Mouse (Mus musculus): Measurements from ENCODE around the gene Zfp639.

Zfp639 gene

GRCm38 (mm10) chr3:32509496-32510374, at the start of gene Zfp639:
TSS of gene Zfp639 (plus strand) at chr3:32510259.
- no peak for DNase-seq (ENCODE audit: low spot score)

- DNase-seq (ENCODE audit: low spot score), result no peak
Measured at GRCm38 (mm10) chr3:32467321-32467720, 42.7 kb upstream of the Zfp639 start.

DNA sequence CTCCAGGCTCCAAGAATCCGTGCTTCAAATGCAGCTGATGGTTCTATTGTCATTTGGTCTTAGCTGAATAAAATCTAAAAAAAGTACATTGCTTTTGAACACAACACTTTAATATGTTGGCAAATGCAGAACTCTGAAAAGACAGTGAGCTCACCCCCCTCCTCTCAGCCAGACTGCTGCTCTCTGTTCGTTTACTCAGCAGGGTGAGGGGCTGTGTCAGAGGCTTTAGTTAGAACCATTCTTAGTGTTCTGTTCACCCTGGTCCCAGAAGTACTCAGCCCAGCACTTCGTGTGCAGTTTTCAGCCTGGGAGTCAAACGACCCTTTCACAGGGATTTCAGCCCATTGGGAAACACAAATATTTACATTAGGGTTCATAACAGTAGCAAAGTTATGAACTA, 41.6 kb upstream of the Zfp639 start:
- DNase-seq (ENCODE audit: low spot score), result no peak

DNA sequence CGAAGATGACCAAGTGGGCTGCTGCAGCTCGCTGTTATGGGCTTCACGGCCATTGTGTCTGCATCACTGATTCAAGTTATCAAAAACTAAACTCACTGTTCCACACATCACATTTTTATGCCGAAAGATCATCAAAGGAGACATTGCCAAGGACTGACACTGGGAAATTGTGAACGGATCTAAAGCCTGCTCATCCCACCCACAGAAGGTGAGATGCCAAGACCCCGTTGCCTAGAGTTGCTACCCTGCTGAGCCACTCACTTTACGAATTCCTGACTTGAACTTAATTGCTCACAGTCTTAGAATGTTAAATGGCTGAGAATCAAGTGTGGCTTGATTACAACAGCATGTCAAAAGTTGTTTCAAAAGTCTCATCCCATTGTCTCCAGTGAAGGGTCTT, 39.6 kb upstream of the Zfp639 start:
- no peak for DNase-seq (ENCODE audit: low spot score)

GRCm38 (mm10) chr3:32471098-32471497, 39.0 kb upstream of the Zfp639 start:
- DNase-seq (ENCODE audit: low spot score), result no peak

DNA sequence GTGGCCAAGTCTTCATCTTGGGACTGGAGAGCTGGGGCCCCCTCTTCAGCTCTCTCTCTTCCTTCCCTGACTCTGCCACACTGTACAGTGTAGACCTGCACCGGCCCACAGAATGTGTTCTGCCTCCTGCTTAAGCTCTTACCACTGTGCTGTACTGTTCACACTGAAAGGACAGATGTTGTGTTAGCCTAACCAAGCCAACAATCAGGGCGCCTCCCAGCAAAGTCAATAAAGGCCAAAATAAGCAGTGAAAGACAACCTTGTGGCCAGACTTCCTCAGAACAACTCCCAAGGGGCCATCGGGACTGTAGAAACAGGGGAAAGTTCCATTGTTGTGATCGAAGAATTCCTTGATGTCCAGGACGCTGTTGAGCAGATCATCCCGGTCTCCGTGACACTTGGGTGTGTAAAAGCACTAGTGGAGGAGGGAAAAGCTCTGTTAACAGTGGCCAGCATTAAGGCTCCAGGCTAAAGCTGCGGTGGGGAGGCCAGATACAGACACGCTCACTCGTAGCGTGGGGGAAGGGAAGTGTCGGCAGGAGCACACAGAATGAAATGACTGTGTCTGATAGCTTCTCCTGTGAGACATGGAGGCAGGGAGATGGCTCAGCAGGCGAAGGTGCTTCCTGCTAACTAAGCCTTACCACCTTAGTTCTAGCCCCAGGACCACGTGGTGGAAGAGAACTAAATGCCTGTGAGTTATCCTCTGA, 37.7 kb upstream of the Zfp639 start:
- DNase-seq (ENCODE audit: low spot score), result no peak

- no peak for DNase-seq (ENCODE audit: low spot score)
Measured at GRCm38 (mm10) chr3:32473184-32473583, 36.9 kb upstream of the Zfp639 start.

- DNase-seq (ENCODE audit: low spot score), result no peak
Measured at GRCm38 (mm10) chr3:32479961-32480360, 30.1 kb upstream of the Zfp639 start.

GRCm38 (mm10) chr3:32483035-32483434, 27.0 kb upstream of the Zfp639 start:
- DNase-seq (ENCODE audit: low spot score), result no peak

DNA sequence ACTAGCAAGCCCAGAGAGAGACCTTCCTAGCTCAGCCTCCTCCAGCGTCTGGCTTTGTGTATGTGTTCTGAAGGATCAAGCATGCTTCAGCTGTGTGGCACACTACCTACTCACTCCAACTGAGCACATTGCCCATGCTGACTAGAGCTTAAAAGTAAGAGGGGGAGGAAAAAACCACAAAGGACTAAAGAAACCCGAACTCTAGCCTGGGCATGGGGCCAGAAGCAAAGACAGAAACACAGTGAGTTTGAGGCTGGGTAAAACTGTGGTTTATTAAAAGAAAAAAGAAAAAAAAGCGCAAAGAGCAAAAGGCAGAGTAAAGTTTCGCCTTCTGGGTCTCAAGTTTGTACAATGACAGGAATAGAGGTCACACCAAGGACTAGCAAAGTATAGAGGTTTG, 23.5 kb upstream of the Zfp639 start:
- no peak for DNase-seq (ENCODE audit: low spot score)

DNA sequence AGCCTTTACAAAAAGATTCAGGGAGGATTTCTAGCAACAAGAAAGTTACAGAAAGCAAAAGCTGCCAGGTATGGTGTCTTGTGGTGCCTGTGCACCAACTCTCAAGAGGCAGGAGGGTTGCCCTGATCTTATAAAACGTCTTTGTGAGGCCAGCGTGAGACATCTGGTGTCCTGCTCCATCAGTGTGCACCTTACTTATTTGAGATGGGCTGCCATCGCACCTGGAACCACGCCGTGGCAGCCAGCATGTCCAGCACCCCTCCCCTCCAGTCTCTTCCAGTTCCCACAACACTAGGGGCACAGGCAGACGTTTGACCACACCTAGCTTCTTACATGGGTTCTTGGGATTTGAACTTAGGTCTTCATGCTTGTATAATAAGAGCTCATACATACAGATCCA, 21.9 kb upstream of the Zfp639 start:
- no peak for DNase-seq (ENCODE audit: low spot score)

- DNase-seq (ENCODE audit: low spot score), result no peak
Measured at GRCm38 (mm10) chr3:32490076-32490927, 19.8 kb upstream of the Zfp639 start.

GRCm38 (mm10) chr3:32490928-32491315, 19.1 kb upstream of the Zfp639 start:
- no peak for DNase-seq (ENCODE audit: low spot score)

DNA sequence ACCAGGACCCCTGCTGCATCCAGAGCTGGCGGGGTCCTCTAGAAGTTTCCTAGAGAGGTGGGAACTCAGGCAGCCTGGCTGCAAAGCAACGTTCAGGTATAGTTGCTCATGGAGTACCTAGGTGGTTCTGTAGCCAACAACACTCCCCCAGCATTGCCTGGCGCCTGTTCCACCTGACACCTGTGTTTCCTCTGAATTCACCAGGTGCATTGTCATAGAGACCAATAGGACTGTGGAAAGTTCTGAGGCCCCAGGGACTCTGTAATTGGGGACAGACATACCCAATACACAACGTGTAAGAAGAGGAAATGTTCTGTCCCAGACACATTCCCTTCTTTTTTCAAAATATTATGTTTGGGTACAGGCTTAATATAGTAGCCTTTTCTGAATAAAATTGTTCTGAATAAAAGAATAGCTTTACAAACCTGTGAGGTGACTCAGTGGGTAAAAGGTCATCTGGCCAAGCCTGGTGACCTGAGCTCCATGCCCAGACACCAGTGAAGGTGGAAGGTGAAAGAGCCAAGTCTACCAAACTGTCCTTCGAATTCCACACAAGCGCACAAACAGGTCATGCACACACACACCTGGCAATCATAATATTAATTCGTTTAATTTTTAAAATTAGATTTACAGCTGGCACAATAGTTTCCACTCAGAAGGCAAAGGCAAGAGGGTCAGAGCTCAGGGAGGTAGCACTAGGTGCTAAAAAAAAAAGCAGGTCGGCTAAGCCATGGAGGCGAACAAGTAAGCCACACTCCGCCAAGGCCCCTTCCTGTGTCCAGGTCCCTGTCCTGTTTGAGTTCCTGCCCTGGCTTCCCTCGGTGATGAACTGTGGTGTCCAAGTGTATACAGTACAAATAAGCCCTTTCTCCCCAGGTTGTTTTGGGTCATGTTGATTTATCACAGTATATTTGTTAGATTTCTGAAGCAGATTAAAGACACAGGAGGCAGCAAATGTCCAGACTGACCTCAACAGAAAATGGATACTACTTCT, 17.7 kb upstream of the Zfp639 start, which contains the start of gene Kcnmb3:
Kcnmb3 (minus strand) TSS at position 135 of the 994 bp plus-strand sequence.
- DNase-seq (ENCODE audit: low spot score), result no peak

DNA sequence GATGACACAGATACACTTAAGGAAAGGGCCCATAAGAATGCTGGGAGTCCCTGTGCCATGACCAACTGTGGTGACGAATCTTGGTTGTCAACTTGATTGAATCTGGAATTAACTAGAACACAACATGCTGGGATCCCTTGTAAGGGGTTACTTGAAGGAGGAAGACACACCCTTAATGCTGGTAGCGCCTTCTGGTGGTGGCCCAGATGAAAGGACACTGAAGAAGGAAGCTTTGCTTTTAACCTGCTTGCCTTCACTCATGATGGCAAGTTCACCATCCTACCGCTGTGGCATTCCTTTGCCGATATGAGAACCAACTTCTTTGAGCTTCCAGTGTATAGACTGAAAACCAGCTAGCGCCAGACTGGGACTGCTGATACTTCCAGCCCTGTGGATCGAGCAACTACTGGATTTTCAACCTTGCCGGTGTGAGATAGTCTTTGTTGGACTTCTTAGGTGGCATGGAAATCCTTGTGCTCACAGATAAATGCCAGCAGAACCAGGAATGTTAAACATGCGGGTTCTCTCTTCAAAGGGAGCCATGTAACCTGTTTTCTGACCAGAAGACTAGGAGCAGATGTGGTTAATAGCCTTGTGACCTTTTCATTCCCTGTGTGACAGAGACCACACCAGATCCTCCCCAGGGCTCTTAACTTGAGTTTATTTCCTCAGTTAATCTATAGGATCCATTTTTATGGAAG, 15.5 kb upstream of the Zfp639 start:
- no peak for DNase-seq (ENCODE audit: low spot score)

DNA sequence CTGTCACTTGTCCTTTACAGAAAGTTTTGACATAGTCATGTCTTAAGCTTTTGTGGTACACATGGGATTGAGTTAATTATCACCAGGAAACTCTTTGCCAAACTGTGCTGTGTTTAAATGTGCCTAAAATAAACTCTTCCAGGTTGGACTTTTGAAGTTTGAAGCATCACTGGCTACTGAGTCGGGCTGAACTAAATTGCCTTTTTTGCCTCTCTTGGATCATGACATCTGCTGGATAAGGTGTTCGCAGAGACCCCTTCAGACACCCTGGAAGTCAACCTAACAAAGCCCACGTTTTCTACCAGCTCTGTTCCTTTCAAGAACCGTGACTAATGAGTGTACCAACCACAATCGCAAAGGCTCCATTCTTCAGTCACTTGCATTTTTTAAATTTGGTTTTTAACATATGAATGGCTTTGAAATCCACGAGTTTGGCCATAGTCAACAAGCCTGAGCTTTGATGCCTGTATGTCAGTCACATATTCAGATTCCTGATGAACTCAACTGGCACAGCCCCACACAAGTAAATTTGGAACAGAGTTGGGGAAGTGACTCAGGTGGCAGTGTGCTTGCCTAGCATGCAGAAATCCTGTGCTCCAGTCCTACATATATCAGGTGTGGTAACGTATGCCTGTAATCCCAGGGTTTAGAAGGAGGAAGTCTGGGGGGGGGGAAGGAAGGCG, 14.8 kb upstream of the Zfp639 start:
- DNase-seq (ENCODE audit: low spot score), result no peak

DNA sequence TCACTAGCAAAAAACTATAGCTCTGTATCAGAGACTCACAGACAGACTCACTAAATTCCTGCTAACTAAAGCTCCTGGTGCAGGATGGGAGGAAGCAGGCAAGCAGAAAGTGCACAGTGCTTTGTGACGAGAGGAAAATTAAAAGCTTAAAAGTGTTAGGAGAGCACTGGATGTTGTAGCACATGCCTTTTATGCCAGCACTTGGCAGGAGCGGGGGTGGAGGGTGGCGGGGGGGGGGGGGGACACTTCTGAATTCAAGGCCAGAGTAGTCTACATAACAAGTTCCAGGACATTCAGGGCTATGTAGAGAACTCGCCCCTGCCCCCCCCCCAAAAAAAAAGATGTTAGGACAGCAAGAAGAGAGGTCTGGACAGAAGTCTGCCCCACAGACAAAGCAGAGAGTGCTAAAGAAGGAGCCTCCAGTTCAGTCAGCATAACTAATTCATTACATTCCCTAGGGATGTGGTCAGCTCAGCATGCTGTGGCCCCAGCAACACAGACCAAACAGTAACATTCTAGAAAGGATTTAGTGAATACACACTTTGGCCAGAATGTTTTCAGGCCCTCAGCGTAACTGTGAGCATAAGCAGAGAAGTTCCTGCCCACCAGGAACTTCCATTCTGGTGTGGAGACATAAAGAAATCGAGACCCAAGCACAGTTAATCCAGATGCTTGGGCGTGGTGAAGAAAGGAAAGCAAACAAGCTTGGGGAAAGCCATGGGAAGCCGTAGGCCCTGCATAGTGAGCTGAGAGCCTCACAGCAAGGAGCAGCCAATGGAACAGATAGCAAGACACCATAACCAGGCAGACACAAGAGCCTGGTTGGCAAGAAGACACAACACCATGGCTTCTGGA, 14.0 kb upstream of the Zfp639 start:
- no peak for DNase-seq (ENCODE audit: low spot score)

- no peak for DNase-seq (ENCODE audit: low spot score)
Measured at GRCm38 (mm10) chr3:32496711-32497070, 13.4 kb upstream of the Zfp639 start.

- no peak for DNase-seq (ENCODE audit: low spot score)
Measured at GRCm38 (mm10) chr3:32500346-32500745, 9.7 kb upstream of the Zfp639 start.
